Mouse (Mus musculus) midbrain, postnatal 0 days (tissue): Measurements from ENCODE around the gene Zbtb45. TPM values are rescaled to one million over a fixed set of nuclear protein-coding genes. Genes with fewer than 3 reads are reported as not detected.
A peak's percentile ranks its signal among the peaks of the same experiment; 100 is the strongest.

Experiments
- ATAC-seq: fragments of 200-750 bp; cut with Nextera tagmentation; 2 replicates; pipeline ENCODE4 v1.8.0; 2017; ENCODE audit warnings: moderate number of reproducible peaks, mild to moderate bottlenecking, moderate TSS enrichment, moderate library complexity; ENCODE audit not compliant: low FRiP score
- DNase-seq: peaks from one replicate; pipeline ENCODE4 v3.0.0-alpha.2; 2015; ENCODE audit warnings: low spot score
- H3K27ac ChIP-seq: fragments of 300-500 bp; sonication (generic); 2 replicates; pipeline ENCODE4 v1.5.1; 2014; ENCODE audit warnings: low read depth, mild to moderate bottlenecking, low read length, mixed read lengths
- H3K27me3 ChIP-seq: fragments of 300-500 bp; sonication (generic); 2 replicates; pipeline ENCODE4 v1.6.1; 2014; ENCODE audit warnings: low read length, control low read depth, mixed read lengths; ENCODE audit not compliant: insufficient read depth
- H3K36me3 ChIP-seq: fragments of 300-500 bp; sonication (generic); 2 replicates; pipeline ENCODE4 v1.6.1; 2014; ENCODE audit warnings: low read length, control low read depth, mixed read lengths; ENCODE audit not compliant: insufficient read depth
- H3K4me1 ChIP-seq: fragments of 300-500 bp; sonication (generic); 2 replicates; pipeline ENCODE4 v1.6.1; 2014; ENCODE audit warnings: mild to moderate bottlenecking, control low read depth, antibody characterized with exemption, low read length, mixed read lengths; ENCODE audit not compliant: insufficient read depth
- H3K4me2 ChIP-seq: fragments of 300-500 bp; sonication (generic); 2 replicates; pipeline ENCODE4 v1.6.1; 2014; ENCODE audit warnings: low read depth, mild to moderate bottlenecking, low read length, mixed read lengths; ENCODE audit not compliant: poor library complexity, severe bottlenecking
- H3K4me3 ChIP-seq: fragments of 300-500 bp; sonication (generic); 2 replicates; pipeline ENCODE4 v1.5.1; 2014; ENCODE audit warnings: low read depth, mild to moderate bottlenecking, low read length, moderate library complexity
- H3K9ac ChIP-seq: fragments of 300-500 bp; sonication (generic); replicated peaks from 2 replicates; pipeline ENCODE4 v1.6.1; 2014; ENCODE audit warnings: mild to moderate bottlenecking, low read length, moderate library complexity, mixed read lengths; ENCODE audit not compliant: poor library complexity, severe bottlenecking
- H3K9me3 ChIP-seq: fragments of 300-500 bp; sonication (generic); 2 replicates; pipeline ENCODE4 v1.6.1; 2016; ENCODE audit warnings: low read length, control low read depth
- CTCF ChIP-seq: IDR thresholded peaks from 2 replicates; pipeline ENCODE4 v1.5.1; 2016; ENCODE audit warnings: antibody characterized with exemption, mild to moderate bottlenecking
- WGBS: fragments of 180-500 bp; shearing (Covaris S2); extraction: QIAGEN DNeasy Blood & Tissue Kit; methylation state at CpG from one replicate; pipeline ENCODE4 v1.1.7; 2014; 5-methylcytosine and 5-hydroxymethylcytosine counted together
- polyA plus RNA-seq: library from polyadenylated mRNA; unstranded; fragments of >200 nt; fragmentation: Nextera tagmentation; extraction: Ambion mirVana; gene quantifications from 2 replicates; pipeline ENCODE4 v1.2.1, GENCODE M21; 2015
- total RNA-seq: library from RNA; depleted of rRNA; stranded (reverse); fragments of >200 nt; gene quantifications from 2 replicates; pipeline ENCODE4 v1.2.3, GENCODE M21; 2014

Gene Zbtb45
- total and polyA plus RNA-seq, 2 experiments from 2014 or later, result 29.0 to 70.8 TPM

- DNase-seq (no peak), ATAC-seq (no peak)
- 83% methylated on average over 6 of the region's 6 CpGs for WGBS
- no peak for TF ChIP-seq CTCF
- Histone ChIP-seq H3K27me3 (peaks cover 10% of the 10 kb centered on the region; the same call in 1 of the 2 replicates), H3K9me3 (no peaks in the 10 kb centered on the region), H3K4me3 (no peak overlapping the region), H3K27ac (no peak overlapping the region), H3K36me3 (no peaks in the 10 kb centered on the region), H3K4me2 (no peak overlapping the region), H3K4me1 (peaks cover 7% of the 10 kb centered on the region; the same call in 1 of the 2 replicates), H3K9ac (no peak overlapping the region)
These were observed 32.7 kb upstream of the Zbtb45 start for GRCm38 (mm10) chr7:13042511-13042910.

- H3K4me3 ChIP-seq, result no peak overlapping the region
- ATAC-seq (no peak), DNase-seq (no peak)
- H3K27me3 ChIP-seq, result peaks cover 10% of the 10 kb centered on the region; the same call in 1 of the 2 replicates
- H3K4me2 ChIP-seq, result no peak overlapping the region
- H3K36me3 ChIP-seq, result 0 out of 2 replicates have a peak, but pooled peaks cover under 1% of the 10 kb centered on the region
- H3K9ac ChIP-seq, result no peak overlapping the region
- H3K4me1 ChIP-seq, result peaks cover 7% of the 10 kb centered on the region; the same call in 1 of the 2 replicates
- 67% methylated on average over 1 of the region's 1 CpGs for WGBS
- no peaks in the 10 kb centered on the region for H3K9me3 ChIP-seq
- no peak for TF ChIP-seq CTCF
- no peak overlapping the region for H3K27ac ChIP-seq
These were observed 31.4 kb upstream of the Zbtb45 start for GRCm38 (mm10) chr7:13041256-13041655.

DNA sequence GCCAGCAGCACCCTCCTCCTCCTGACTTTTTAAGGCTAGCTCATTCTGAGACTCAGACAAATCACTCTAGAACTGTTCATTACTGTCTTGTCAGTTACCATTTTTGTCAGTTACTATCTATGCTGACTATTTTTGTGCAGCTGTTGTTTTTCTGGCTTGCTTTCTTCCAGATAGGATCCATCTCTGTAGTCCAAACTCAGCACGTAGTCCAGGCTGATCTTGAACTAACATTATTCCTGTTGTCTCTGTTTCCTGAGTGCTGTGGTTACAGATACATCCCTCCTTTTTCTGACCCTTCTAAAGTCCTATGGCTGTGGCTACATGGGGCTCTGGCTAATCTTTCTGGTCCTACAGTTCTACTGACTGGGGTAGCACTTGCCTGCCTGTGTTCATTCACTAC is 29.3 kb upstream of the Zbtb45 start:
- Histone ChIP-seq H3K4me3 (peak overlapping the region; percentile 87), H3K4me2 (peak overlapping the region; percentile 87), H3K4me1 (peaks cover 7% of the 10 kb centered on the region; the same call in 1 of the 2 replicates), H3K36me3 (peaks cover 12% of the 10 kb centered on the region), H3K27me3 (peaks cover 10% of the 10 kb centered on the region; the same call in 1 of the 2 replicates), H3K9ac (peak overlapping the region; percentile 98; the same call in 1 of the 2 replicates), H3K9me3 (no peaks in the 10 kb centered on the region), H3K27ac (peak overlapping the region; percentile 98)
- WGBS, result 88% methylated on average over 1 of the region's 1 CpGs
- no peak for TF ChIP-seq CTCF
- DNase-seq (no peak), ATAC-seq (no peak)

DNA sequence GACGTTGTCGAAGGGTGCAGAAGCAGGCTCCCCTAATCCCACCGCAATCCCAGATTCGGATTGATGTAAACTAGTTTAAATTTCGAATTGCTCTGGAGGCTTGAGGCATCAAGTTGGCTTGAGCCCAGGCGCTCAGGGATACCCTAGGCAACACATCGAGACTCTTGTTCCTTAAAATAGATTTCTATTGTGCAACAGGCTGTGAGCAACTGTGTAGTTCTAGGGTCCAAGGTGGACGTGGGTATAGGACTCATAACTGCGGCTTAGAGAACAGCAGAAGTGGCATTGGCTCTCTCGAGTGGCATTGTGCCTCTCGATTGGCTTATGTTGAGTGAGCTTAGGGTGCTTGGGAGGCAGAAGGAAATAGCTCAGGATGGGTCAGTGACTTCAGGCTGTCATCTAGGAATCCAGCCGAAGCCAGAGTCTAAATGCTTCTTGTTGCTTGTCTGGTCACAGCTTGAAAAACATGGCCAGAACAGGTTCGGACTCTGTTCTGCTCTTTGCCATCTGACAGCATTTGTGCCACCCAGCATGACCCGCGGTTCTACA is 28.9 kb upstream of the Zbtb45 start:
- 18% methylated on average over 15 of the region's 15 CpGs for WGBS
- peak overlapping the region; percentile 98 for H3K27ac ChIP-seq
- no peak for TF ChIP-seq CTCF
- peaks cover 12% of the 10 kb centered on the region for H3K36me3 ChIP-seq
- no peaks in the 10 kb centered on the region for H3K9me3 ChIP-seq
- peak overlapping the region; percentile 98 for H3K9ac ChIP-seq
- H3K27me3 ChIP-seq, result peaks cover 10% of the 10 kb centered on the region; the same call in 1 of the 2 replicates
- peaks cover 11% of the 10 kb centered on the region for H3K4me1 ChIP-seq
- peak overlapping the region; percentile 87 for H3K4me2 ChIP-seq
- ATAC-seq (no peak), DNase-seq (peak; percentile 36)
- peak overlapping the region; percentile 87 for H3K4me3 ChIP-seq

- H3K27ac ChIP-seq, result peak within 1 kb of the TSS; percentile 98
- peaks cover 10% of the 10 kb centered on the region; the same call in 1 of the 2 replicates for H3K27me3 ChIP-seq
- H3K36me3 ChIP-seq, result peaks cover 15% of the 10 kb centered on the region
- no peak for TF ChIP-seq CTCF
- WGBS, result under 1% methylated on average over 42 of the region's 65 CpGs
- H3K4me1 ChIP-seq, result peaks cover 14% of the 10 kb centered on the region
- H3K9ac ChIP-seq, result peak within 1 kb of the TSS; percentile 98
- DNase-seq (peak; percentile 99), ATAC-seq (peak; percentile 92)
- no peaks in the 10 kb centered on the region for H3K9me3 ChIP-seq
- peak within 1 kb of the TSS; percentile 87 for H3K4me3 ChIP-seq
- H3K4me2 ChIP-seq, result peak within 1 kb of the TSS; percentile 87
These were observed 28.2 kb upstream of the Zbtb45 start, which contains the start of gene Ube2m for GRCm38 (mm10) chr7:13037901-13038555. Gene Ube2m (minus strand): TSS chr7:13038275.

DNA sequence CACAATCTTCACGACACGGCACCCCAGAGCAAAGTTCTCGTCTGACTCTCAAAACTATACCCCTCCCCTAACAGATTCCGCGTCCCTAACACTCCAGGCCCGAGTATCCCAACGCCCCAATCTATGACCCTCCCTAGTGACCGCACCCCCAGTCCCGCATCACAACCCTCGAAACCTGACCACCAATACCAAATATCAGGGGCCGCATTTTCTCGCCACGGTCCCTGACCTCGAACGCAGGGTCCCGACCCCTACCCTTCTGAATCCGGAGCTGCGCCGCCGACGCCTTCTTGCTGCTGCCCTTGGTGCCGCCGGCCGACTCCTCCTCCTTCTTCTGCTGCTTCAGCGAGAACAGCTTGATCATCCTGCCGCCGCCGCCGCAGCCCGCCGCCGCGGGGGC is 27.5 kb upstream of the Zbtb45 start:
- H3K9ac ChIP-seq, result peak overlapping the region; percentile 98
- ATAC-seq (no peak), DNase-seq (no peak)
- peak overlapping the region; percentile 87 for H3K4me3 ChIP-seq
- peak overlapping the region; percentile 98 for H3K27ac ChIP-seq
- H3K36me3 ChIP-seq, result peaks cover 15% of the 10 kb centered on the region
- H3K4me2 ChIP-seq, result peak overlapping the region; percentile 87
- TF ChIP-seq CTCF, result no peak
- 0 out of 2 replicates have a peak, but pooled peaks cover 4% of the 10 kb centered on the region for H3K27me3 ChIP-seq
- peaks cover 14% of the 10 kb centered on the region for H3K4me1 ChIP-seq
- under 1% methylated on average over 28 of the region's 33 CpGs for WGBS
- no peaks in the 10 kb centered on the region for H3K9me3 ChIP-seq
